Mouse (Mus musculus) forelimb bud, embryonic 11.5 days (tissue): ENCODE results near the gene Atp2b4.
"Not testable (repeated sequence)": the region's sequence is repeated elsewhere in the genome, so short reads cannot be mapped to it uniquely, and the experiment has no call there.

ENCODE experiments used
- DNase-seq: peaks from one replicate; pipeline ENCODE4 v3.0.0-alpha.2; 2012; ENCODE audit warnings: low read depth, low spot score

Atp2b4 gene

DNA sequence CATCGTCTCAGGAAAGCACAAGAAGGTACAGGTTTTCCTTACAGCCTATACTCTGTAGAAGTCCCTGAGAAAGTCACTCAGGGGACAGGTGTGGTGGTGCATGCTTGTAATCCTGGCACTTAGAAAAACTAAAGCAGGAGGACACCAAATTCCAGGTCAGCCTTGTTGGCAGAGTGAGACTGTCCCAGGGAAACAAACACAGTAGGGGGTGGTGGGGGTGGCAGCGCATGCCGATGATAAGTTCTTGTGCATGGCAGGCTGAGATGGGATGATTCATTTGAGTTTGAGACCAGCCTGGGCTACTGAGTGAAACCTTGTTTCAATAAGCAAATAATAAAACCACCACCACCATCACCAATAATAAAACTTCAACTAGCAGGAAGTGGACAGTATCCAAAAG is 49.2 kb downstream of the Atp2b4 start:
- no peak for DNase-seq

DNA sequence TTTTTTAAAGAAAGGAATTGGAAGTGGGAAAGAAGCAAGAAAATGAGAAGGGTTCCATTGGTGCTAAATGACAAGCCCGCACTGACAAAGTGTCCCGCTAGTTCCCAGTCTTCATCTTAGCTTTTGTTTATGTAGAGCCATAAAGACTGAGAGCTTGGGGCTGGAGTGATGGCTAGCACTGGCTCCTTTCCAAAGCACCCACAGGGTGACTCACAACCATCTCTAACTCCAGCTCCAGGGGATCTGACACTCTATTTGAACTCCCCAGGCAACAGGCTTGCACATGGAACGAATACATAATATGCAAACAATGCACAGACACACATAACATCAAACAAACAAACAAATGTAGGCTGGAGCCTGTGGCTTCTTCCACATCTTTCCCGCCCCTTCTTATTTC is 50.9 kb downstream of the Atp2b4 start:
- no peak for DNase-seq

DNA sequence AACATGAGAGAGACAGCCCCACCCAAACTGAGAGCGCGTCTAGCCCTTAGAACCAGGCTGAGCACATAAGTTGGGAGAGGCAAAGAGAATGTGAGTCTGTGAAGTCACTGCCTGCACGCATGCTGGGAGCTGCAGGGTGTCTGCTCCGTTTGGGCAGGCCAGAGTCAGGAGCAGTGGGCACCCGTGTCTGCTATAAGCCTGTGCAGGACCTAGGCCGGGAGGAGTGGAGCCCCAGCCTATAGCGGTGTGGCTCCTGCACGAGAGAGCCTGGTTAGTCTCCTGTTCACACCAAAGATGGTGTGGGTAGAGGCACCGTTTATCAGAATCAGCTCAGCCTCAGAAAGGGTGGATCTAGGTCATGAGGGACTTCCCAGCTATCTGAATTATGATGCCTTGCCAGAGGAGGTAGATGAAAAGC is 55.8 kb downstream of the Atp2b4 start:
- no peak for DNase-seq

DNA sequence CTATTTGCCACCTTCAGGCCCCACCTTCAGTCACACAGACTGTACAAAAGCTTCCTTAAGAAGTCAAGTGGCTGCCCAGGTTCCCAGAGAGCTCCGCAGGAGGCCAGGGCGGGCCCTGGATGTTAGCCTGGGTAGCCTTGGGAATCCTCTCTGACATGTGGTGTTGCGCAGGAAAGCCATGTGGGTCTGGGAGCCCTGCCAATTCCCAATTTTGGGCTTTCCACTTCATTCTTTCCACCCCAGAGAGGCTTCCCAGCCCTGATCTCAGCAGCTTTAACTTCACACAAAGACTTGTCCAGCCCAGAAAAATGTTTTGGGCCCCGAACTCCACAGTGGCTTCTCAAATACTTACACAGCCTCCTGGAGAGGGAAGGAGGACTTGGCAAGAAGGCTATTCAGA is 56.2 kb downstream of the Atp2b4 start:
- DNase-seq = no peak

DNA sequence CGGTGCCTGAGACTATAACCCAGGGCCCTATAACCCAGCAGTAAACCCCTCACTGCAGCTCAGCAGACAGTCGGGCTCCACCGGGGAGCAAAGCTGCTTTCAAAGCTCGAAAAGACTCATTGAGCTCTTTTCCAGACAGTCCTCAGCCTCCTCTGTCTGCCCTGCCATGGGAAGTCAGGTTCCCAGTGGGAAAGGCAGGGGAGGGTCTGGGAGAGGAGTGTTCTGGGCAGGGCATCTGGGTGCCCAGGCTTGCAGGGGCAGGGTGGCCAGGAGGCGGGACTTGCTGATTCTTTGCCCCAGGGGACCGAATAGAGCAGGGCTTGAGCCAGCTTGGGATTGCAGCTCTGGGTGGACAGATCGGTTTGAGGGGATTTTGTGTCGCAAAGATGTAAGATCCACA is 58.3 kb downstream of the Atp2b4 start:
- DNase-seq = no peak

DNA sequence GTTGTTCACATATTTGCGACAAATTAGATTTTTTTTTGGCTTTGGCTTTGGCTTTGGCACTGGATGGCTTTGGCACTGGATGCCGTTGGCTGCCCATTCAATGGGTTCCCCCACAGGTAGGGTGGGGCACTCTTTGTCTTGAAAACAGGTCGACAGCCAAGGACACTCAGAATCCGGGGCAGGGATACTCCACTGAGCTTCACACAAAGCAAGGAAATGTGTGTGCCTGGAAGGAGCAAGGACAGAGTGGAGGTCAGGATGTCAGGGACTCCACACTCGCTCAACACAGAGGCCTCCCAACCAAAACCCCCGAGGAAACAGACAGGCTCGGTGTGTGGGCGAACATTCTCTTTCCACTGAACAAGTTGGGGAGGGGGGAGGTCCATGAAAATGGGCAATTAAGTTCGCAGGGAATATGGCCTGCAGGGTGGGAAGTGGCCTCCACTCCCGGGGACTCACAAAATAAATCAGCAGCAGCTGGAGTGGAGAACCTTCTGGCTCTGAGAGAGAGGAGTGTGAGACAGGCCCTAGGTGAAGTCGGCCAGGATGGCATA is 58.9 kb downstream of the Atp2b4 start:
- DNase-seq = peak; percentile 66

DNA sequence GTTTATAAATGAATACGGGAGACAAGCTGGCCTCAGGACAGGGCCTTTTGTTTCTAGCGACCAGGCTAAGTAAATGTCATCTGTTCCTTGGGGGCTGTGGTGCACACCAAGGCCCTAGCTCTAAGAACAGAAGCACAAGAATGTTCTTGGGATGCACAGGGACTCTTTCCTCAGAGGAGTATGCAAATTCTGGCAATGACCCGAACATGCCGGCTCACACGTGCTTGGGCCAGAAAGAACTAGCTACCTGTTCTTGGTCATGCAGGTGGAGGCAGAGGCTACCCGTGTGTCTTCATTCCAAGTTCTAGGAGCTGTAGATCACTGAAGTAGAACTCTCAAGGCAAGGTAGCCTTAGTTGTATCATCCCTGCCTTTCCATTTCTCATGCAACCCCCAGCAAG is 59.7 kb downstream of the Atp2b4 start:
- DNase-seq = no peak

DNA sequence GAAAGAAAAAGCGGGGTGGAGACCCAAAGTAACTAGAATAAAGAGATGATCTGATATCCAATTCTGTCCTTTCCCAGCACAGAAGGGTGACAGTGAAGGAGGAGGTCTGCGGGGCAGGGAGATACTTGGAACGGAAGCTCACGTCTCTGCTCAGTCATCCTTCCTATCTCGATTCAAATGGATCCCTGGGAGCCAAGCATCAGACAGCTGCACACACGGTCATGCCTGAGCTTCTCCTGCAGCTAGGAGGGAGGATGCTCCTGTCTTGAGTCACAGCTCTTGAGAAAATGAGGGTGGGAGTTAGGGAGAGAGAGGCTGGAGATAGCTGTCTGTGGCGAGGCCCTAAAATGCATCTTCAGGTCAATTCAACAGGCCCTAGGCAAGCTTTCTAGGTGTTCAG is 64.2 kb downstream of the Atp2b4 start:
- DNase-seq = no peak

DNA sequence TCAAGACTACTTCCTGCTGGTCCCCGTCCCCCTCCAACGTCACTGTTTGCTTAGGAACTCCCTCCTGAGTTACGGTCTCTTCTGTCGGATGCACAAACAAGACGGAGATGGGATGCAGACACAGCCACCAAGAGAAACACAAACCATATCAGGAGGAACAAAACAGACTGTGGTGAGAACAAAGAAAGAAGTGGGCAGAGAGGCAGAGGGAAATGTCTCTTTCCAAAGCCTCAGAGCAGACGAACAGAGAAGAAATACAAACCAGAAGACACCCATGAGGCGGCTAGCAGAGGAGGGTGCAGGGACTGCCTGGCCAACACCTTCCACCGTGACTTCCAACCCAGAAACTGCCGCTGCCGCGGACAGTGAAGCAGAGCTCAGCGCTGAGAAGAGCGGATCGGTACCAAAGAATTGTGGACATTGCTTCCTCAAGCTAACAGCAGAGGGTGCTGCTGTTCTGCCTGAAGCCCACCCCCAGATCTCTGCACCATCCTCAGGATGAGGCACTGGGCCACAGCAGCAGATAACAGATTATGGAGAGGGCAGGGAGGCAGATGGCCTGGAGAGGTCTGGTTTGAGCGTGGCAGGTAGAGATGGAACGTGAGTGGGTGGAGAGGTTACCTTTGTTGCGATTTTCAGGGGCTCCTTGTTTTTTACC is 64.7 kb downstream of the Atp2b4 start:
- peak; percentile 66 for DNase-seq

DNA sequence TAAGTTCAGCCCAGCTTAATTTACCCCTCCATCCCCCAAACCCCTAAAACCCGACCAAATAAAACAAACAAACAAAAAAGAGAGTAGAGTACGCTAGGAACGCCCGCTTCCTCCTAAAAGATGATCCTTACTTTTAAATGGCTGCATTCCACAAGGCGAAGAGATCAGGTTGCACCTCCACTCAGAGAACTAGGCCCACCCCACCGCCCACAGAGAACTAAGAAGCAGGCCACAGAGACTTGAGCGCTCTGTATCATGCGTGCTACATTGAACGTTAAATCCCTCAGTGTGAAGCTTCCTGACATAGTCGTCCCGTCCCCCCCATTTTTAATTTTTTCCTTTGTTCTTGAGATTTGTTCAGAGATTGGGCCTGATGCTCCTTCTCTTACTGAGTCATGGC is 68.0 kb downstream of the Atp2b4 start:
- peak; percentile 38 for DNase-seq

DNA sequence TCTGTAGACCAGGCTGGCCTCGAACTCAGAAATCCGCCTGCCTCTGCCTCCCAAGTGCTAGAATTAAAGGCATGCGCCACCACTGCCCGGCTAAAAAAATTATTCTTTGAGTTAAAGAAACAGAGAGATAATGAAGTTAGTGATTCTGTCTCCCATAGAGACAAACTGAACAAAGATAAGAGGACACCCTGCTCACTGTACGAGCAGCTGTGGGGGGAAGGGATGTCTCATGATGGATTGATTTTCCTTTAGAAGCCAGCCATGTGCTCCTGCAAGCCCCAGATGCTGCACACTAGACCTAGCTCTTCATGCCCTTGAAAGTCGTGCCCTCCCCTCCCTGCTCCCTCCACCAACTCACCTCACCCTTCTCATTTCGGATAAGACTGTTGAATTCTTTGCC is 72.5 kb downstream of the Atp2b4 start:
- DNase-seq = no peak

DNA sequence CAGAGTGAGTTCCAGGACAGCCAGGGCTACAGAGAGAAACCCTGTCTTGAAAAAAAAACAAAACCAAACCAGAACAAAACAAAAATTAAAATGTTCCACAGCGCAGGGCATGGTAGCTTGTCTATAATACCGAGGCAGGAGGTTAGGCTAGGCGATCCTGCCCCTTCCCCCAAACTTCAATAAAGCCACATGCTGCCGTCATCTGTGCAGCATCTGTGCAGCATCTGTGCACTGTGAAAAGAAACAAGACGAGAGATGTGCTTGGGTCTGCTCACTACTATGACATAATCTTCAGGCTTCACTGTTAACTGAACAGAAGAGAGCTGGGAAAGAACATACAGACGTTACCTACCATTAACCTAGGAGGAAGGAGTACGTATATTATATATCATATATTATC is 80.5 kb downstream of the Atp2b4 start:
- DNase-seq = peak; percentile 45

DNA sequence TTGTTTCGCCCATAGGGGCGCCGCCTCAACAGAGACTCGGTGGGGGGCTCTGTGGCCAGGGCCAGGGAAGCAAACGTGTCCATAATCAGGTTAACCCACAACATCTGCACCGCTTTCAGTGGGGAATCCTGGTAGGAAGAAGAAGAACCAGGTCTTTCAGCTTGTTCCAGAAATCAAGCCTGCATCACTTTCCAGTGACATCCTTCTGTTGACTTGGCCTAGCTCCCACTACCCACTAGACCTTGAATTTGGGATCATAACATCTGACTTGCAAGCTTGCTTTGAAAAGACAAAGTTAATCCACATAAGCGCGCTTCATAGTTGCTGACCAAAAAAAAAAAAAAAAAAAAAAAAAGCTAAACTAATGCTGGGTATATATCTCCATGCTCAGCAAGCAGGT is 82.1 kb downstream of the Atp2b4 start:
- DNase-seq = no peak

DNA sequence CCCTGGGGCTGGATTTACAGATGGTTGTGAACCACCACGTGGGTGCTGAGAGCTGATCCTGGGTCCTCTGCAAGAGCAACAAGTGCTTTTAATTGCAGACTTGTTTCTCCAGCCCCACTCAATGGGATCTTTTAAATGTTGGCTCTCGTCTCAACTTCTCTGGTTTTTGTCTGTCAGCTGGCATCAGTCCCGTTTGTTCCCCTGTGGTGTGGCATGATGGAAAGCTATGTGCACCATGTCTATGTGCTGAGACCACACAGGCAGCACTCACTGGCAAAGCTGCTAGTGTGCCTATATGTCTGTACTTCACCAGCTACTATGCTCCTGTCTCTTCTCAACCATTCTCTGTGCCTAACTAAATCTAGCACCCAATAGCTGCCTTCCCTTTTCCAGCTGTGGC is 82.5 kb downstream of the Atp2b4 start:
- DNase-seq = no peak

DNA sequence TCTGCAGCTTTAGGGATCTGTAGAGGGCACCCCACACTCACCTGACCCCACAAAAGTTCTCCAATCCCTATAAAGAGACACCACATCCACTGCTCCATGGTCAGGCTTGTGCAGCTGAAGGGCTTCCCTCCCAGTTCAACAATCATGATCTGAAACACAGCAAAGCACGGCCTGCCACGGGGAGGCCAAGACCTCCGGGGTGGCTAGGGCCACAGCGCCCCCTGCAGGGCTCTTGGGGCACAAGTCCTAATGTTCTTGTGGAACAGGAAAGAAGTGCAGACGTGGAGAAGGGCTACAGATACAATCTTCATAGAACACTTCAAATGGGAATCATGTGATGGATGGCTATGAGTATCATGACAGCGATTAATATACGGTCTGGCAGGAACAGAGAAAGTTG is 84.4 kb downstream of the Atp2b4 start:
- no peak for DNase-seq

DNA sequence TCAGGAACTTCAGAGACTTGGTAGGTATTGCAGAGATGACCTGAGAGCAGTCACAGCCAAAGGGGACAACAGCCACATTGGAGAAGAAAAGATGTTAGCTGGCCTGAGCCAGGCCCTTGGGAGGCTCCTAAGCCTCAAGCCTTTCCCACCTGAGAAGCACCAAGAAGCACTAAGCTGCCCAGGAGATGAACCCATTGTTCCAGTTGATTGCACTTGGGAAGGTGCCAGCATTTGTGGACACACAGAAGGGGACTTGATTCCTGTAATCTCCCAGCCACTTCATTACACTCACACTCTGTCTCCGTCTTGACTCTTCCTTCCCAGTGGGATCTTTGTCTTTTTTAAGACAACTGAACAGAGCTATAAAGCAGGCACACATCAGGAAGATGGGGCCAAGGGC is 85.7 kb downstream of the Atp2b4 start:
- no peak for DNase-seq

DNA sequence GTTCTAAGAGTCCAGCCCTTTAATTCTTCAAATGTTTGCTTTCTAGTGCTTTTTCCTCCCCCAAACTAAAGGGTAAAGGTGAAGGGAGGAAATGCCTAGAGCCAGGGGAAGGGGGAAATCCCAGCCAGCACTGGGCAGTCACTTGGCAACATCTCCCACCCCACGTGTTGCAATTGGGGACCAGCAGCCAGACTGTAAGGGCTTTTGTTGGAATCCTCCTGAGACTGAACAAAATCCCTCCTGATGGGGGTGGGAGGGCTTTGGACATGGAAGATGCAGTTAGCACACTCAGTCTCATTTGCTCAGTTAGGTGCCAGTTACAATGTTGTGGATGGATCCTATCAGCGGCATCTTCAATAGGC is 87.9 kb downstream of the Atp2b4 start:
- no peak for DNase-seq

DNA sequence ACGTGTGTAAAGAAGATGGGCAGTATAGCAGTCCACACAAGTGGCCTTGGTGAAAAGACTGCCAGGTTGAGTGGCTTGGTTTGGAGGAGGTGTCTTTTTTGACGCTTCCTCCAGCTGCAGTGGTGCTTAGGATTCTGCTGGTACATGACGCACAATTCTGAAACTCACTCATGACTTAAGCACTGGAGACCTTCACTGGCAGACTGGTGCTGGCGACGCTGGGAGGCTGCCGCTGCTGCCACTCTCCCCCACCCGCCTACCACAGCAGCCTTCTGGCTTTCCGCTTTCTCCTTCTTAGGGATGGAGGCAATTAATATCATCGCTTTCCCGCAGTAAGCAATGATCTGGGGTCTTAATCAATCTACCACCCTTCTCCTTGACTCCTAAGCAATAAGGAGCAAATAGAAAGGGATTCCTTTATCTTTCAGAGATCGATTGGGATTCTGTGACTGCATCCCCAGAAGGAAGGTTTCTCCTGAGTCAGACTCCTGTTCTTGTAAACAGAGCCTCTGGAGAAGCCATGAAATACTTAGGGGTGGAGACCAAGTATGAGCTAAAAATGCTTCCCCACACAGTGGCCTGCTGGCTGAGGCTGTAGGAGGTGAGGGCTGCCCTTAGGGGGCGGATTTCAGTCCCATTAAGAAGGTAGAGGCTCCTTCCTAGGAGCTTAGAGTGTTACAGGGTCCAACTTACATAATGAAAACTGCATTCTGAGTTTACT is 88.4 kb downstream of the Atp2b4 start:
- peak; percentile 38 for DNase-seq

DNA sequence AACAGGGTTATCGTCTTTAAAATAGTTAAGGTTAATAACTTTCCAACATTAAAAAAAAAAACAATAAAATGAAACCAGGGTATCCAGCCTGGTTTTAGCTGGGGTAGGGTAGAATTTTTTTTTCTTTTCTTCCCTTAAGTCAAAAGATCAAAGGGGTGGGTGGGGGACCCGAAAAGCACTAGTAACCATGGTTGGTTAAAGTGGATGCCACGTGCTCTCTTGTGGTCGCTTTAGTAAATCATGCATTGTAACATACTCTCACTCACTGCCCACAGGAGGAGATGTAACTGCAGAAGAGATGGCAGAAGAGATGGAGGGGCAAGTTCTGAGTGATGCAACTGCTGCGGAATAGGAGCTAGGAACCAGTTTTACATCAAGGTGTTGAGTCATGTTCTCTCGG is 89.5 kb downstream of the Atp2b4 start:
- no peak for DNase-seq

DNA sequence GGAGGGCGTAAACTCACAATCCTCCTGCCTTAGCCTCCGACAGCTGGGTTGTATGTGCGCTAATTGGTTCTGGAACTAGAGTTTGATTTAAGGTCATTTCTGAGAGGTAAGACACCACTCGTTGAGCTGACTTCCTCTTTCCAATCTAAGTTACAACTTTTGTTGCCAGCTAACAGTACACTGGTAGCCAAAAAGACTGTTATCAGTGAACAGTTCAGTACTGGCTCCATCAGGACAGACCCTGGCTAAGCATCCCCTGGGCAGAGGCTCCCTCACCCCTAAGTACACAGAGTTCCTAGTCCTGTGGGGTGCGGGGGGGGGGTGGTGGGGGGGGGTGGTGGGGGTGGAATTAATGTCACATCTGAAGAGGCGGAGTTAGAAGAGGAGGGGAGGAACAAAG is 89.9 kb downstream of the Atp2b4 start:
- DNase-seq = no peak

DNA sequence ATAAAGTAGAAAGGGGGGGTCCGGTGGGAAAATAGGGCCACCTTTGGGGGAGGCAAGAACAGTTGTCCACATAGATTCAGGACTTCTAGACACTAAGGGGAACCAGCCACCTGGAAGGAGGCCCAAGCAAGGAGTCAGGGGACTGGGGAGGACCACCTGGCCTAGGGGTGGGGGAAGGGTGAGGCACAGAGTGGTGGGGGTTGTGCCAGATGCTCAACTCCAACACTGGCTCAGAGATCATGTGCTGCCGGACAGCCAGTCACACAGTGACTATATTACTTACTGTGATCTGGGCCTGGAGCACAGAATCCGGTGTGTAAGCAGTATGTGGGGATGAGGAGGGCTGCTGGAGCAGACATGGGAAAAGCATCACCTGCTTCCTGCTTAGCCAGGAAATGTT is 91.5 kb downstream of the Atp2b4 start:
- DNase-seq = no peak

DNA sequence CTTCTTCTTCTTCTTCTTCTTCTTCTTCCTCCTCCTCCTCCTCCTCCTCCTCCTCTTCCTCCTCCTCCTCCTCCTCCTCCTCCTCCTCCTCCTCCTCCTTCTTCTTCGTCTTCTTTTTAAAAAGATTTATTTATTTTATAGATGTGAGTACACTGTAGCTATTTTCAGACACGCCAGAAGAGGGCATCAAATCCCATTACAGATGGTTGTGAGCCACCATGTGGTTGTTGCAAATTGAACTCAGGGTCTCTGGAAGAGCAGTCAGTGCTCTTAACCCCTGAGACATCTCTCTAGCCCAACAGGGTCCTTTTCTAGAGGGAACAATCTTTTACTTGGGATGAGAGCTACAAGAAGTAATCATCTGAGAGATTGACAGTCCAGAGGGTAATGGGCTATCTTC is 99.0 kb downstream of the Atp2b4 start:
- not testable (repeated sequence) for DNase-seq

DNA sequence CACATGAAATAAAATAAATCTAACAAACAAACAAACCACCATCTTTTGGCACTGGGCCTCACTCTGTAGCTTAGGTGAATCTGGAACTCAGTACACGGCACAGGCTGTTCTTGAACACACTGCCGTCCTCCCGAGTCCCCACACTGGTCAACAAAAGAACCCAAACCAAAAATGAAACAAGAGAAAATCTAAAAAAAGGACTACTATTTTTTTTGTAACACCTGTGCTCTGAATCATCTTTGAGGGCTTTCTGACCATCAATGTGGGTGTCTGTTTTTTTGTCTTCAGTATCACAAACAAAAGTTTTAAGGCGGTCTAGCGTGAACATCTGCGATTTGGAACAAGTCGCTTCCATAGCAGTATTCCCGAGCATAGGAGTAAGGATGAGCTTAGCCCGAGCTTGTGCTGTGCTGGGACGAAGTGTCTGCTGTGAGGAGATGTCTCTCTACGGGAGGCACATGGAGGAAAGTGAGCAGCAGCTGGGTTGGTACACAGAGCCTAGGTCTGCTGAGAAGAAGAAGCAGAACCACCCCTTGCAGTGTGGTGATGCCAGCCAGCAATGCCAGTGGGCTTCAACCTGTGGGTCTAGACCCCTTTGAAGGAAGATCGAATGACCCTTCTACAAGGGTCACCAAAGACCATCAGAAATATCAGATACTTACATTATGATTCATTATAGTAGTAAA is 102.8 kb downstream of the Atp2b4 start:
- DNase-seq = no peak
